Mouse (Mus musculus): ENCODE results near the gene Zfp579.

- TF ChIP-seq CTCF (IDR thresholded peaks at IDR 0.05; ENCODE audit: low read depth, low read length) = no peak
- TF ChIP-seq POLR2A (IDR thresholded peaks at IDR 0.05; ENCODE audit: insufficient read depth, low read length) = no peak
Measured at GRCm38 (mm10) chr7:4993999-4994788, 1.8 kb downstream of the Zfp579 start.

Measured in ES-Bruce4 (cell line).